Mouse (Mus musculus) common myeloid progenitor, adult 5-6 weeks (primary cell): ENCODE measurements around the gene Sema5a. TPM values are rescaled to one million over a fixed set of nuclear protein-coding genes. Genes with fewer than 3 reads are reported as not detected.

Source experiments
- ATAC-seq: replicated peaks from 2 replicates; pipeline ENCODE4 v1.8.0; 2016; ENCODE audit warnings: low read depth, mild to moderate bottlenecking, moderate TSS enrichment, inconsistent platforms; ENCODE audit not compliant: poor library complexity, severe bottlenecking
- total RNA-seq: library from RNA; stranded (forward); fragments of 200-1000, 187-1606 nt; gene quantifications from 2 replicates; pipeline ENCODE4 v1.2.3, GENCODE M21; 2017

The Sema5a gene
- total RNA-seq, 1 experiment from 2014 or later: not detected

- ATAC-seq: peak; percentile 72
These were observed 1.4 kb downstream of the Sema5a start for GRCm38 (mm10) chr15:32245837-32246670.

GRCm38 (mm10) chr15:32247281-32247680 is 2.7 kb downstream of the Sema5a start:
- ATAC-seq: no peak

GRCm38 (mm10) chr15:32254806-32255205 is 10.2 kb downstream of the Sema5a start:
- no peak for ATAC-seq

- no peak for ATAC-seq
These were observed 12.7 kb downstream of the Sema5a start for GRCm38 (mm10) chr15:32257340-32257739.

GRCm38 (mm10) chr15:32257886-32258319 is 13.3 kb downstream of the Sema5a start:
- no peak for ATAC-seq

DNA sequence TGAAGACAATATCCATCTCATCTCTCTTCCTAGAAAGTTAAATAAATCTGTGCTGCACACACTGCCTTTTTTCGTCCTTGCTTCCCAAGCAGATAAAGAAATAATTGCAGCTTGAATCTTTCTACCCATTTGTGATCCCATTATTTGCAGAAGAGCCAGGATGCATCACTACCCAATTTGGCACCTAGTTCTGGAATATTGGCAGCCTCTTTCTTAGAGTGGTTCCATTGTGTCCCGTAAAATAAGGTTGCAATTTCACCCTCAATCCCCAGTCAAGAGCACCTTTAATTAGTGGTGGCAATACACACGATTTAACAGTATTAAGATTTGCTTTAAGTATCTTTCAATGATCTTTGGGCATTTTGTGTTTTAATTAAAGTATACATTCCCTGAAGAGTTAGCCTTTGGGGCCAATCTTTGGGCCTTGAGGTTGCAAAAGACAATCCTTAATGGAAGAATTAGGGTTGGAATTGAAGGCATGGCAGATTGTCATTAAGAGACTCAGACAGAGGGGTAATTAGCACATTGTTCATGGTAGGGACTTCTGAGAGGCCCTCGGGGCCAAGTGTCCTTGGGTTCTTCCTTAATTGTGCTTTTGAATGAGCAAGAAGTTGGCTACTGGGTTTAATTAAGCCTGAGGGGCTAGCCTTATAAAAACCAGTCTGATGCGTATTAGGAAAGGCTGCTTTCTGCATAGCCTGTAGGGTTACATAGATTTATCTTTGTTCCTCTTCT is 14.9 kb downstream of the Sema5a start:
- no peak for ATAC-seq

DNA sequence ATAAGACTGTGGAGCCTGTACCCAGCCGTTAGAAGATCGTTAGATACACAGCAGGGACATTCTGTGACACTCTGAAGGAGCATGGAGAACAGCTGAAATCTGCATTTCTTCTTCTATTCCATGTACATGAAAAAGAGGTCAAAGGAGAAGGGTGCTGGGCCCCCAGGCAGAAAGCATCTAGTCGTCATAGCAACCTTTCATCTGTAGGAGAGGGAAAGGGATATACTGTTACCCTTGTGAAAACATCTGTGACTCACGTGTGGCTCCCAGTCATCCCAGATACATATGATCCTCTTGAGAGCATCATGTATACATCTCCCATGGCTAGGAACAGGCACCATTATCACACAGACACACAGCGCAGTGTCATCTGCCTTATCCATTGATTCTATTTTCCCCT is 16.3 kb downstream of the Sema5a start:
- no peak for ATAC-seq

DNA sequence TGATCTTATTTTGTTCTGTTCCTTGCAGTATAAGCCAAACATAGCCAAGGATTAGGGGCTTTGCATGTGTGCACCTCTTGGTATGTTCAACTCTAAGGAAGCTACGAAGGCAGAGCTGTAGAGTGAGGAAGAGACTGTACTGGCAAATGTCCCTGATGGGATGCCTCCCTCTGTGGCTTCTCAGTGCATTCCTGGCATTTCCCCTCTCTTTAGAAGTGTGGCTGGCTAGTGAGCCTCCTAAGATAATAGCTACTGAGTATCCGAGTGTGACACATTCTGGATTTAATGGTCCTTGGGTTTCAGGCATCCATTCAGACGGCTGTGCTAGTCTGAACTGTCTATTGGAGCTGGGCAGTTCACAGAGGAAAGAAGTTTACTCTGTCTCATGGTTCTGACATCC is 19.0 kb downstream of the Sema5a start:
- ATAC-seq: no peak

- no peak for ATAC-seq
These were observed 20.3 kb downstream of the Sema5a start for GRCm38 (mm10) chr15:32264822-32265377.

GRCm38 (mm10) chr15:32265378-32265934 is 20.8 kb downstream of the Sema5a start:
- ATAC-seq: no peak

DNA sequence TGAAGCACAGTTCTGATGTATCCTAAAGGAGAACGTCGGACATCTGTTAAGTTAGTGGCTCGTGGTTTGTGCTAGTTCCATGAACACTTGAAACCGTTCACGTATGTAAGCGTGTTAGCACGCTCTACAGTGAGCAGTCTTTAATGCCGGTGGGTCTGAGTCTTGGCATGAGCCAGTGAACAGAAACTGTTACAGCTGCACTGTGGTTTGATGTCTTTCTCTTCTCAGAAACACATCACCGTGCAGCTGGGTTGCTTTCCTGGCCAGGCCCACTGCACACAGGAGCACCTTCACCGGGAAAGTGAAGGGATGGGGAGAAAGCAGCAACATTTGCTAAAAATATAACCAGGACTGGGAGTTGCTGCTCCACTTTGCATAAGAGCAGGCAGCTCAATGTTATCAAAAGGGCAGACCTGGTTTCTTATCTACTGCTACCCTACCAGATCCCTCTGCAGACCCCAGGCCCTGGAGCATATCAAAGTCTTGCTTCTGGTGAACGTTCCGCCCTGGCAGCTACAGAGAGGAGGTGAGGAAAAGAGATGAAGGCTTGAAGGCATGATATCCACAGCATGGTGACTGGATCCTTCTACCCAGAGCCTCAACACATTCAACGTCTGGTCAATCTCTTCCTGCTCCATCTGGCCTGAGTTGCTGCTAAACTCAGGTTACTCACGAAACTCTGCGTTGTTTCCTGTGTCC is 21.7 kb downstream of the Sema5a start:
- ATAC-seq: no peak

- no peak for ATAC-seq
These were observed 25.5 kb downstream of the Sema5a start for GRCm38 (mm10) chr15:32270106-32270505.

DNA sequence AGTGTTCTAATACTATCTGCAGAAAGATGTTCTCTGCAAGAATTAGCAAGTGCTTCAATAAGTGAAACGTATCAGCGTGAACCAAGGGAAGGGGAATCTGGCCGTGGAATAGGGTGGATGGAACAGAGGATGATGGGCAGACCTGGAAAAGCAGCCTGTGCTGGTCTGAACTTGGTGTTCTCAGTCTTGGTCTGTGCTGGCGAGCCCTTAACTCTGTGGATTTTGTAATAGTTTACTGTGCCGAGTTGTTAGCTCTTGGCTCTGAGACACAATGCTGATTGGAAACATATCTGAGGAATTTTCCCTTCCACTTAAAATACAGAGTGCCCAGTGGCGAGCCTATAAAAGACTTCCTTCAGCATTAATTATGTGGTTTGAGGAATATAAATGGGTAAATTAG is 29.3 kb downstream of the Sema5a start:
- ATAC-seq: no peak

- ATAC-seq: no peak
These were observed 30.4 kb downstream of the Sema5a start for GRCm38 (mm10) chr15:32275020-32275419.

DNA sequence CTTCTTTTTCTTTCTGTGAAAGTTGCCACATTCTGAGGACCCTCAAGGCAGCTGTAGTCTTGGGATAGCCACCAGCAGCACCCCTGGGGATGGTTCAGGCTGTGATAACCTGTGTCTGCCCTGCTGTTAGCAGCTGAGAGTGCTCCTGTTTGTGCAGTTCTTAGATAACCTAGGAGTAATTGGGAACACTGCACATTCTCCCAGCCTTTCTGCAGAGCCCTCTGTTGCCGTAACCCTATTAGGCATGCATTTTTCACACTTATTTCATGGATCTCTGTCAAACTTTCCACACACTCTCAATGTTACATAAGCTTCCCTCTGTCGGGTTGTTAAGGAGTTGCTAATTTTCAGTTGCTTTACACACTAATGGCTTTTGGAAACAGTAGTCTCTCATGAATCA is 34.0 kb downstream of the Sema5a start:
- ATAC-seq: no peak

DNA sequence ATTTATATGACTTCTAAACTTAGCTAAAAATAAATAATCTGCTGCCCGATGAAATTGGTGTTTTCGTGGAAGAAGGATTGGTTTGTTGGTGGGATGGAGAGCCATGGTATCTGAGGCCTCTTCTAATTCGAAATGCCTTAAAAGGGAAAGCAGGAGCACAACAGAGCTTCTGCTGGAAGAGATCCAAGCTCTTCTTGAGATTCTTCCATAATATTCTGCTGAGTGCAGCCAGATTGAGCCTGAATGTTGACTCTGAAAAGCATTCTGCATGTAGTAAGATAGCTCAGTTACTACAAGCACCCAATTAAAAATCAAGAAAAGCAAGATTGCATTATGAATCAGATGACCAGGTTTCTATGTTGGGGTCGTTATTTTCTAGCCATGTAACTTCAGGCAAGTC is 36.8 kb downstream of the Sema5a start:
- no peak for ATAC-seq

GRCm38 (mm10) chr15:32284688-32285087 is 40.1 kb downstream of the Sema5a start:
- no peak for ATAC-seq

GRCm38 (mm10) chr15:32286296-32286695 is 41.7 kb downstream of the Sema5a start:
- no peak for ATAC-seq

DNA sequence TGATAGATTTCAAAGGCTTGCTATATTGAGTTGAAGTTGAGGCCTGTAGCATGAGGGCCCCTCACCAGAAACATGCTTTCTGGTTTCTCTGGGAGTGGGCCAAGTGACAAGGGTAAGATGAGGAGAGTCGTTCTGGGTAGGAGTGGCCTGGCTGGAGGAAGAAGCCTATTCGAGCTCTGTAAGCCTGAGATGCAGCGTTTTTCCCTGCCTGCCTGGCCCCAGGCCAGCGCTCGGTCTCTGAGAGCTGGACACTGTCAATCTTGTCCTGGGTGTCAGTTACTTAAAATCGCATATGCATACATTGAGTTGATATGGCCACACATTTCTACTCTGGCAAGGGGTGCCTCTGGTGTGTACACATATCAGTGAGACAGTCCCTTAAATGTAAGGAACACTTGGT is 43.9 kb downstream of the Sema5a start:
- no peak for ATAC-seq

- no peak for ATAC-seq
These were observed 46.4 kb downstream of the Sema5a start for GRCm38 (mm10) chr15:32291000-32291399.
